Mouse (Mus musculus): ENCODE results near the gene Gm10436. TPM values are rescaled to one million over a fixed set of nuclear protein-coding genes. Genes with fewer than 3 reads are reported as not detected.
"Not testable (repeated sequence)": the region's sequence is repeated elsewhere in the genome, so short reads cannot be mapped to it uniquely, and the experiment has no call there.

Gene Gm10436
- not detected for total RNA-seq (2021)
- long read RNA-seq, experiment 1: 0 reads
- long read RNA-seq, experiment 2: 0 reads

DNA sequence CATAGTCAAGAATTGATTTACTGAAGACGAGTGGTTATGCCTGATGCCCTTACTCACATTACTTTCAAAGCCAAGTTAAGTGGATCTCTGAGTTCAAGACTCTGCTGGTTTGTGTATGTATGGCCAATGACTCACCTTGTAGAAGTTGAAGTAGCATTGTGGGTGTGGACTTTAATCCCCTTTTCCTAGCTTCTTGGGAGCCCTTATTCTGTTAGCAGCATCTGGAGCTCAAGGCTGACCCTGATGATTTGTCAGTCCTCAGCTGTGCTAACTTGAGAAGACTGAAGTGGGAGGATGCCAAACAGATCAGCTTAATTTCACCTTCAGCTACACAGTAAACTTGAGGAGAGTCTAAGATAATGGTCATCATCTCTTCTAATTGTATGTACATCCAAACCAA lies at the start of gene Gm10436:
Gene Gm10436 (minus strand): TSS at position 101 of the 400 bp plus-strand sequence.
- not testable (repeated sequence) for DNase-seq

DNA sequence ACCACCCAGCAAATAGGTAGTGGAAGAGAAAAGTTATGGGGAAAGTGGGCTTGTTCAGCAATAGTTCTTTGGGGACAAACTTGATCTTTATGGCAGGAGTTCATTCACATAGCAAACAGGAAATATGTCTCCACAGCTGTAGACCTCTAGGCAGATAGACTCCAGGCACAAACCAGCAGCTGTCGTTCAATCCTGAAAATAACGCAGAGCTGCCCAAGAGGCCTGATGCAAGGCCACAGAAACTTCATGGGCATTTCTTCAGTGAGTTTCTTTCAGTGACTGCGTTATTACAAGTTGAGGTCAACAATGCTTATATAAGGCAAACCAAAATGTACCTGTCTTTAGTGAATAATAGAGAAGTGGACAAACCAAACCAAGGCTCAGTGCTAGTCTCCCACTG lies 37.5 kb upstream of the Gm10436 start:
- DNase-seq: no peak

- not testable (repeated sequence) for DNase-seq
Observed at GRCm38 (mm10) chr12:88218059-88218458, 36.2 kb upstream of the Gm10436 start.

GRCm38 (mm10) chr12:88214641-88215040 lies 32.7 kb upstream of the Gm10436 start:
- no peak for DNase-seq

- not testable (repeated sequence) for DNase-seq
Observed at GRCm38 (mm10) chr12:88211458-88211857, 29.6 kb upstream of the Gm10436 start.

- DNase-seq: no peak
Observed at GRCm38 (mm10) chr12:88202856-88203255, 20.9 kb upstream of the Gm10436 start.

Other genes with a start within 250 kb of the Gm10436 start
- not detected for gene Gm2042, start 228.0 kb downstream of the Gm10436 start, total RNA-seq (2021)
- not detected for gene Gm2075, start 170.3 kb downstream of the Gm10436 start, total RNA-seq (2021)
- not detected for gene Gm6803, start 163.3 kb downstream of the Gm10436 start, total RNA-seq (2021)
- gene Gm2056, start 155.1 kb downstream of the Gm10436 start, total RNA-seq (2021): not detected
- not detected for gene Gm16368, start 98.4 kb downstream of the Gm10436 start, total RNA-seq (2021)
- not detected for gene Gm8332, start 68.0 kb upstream of the Gm10436 start, total RNA-seq (2021)
- gene Gm5662, start 92.4 kb upstream of the Gm10436 start, total RNA-seq (2021): not detected
- not detected for gene Gm5039, start 141.9 kb upstream of the Gm10436 start, total RNA-seq (2021)
- gene Adck1, start 178.4 kb upstream of the Gm10436 start, total RNA-seq (2021): 10 to 100 TPM; 13.9 to 19.0 TPM

All from gastrocnemius, postnatal 25 days (tissue).